Mouse (Mus musculus) regulatory T cell (primary cell): ENCODE measurements around the gene Slc35f2.

Experiments used
- in situ Hi-C: fragments of 300-600 bp; cut with MboI, MseI; formaldehyde crosslinking; loops from one replicate; pipeline ENCODE4 v1.15.1; 2025; ENCODE audit warnings: high pct_unique_total_duplicates

Slc35f2 gene

GRCm38 (mm10) chr9:53771344-53772021, at the start of gene Slc35f2:
Slc35f2 (plus strand) TSS chr9:53771538.
- in situ Hi-C loops, result no loop called here

- in situ Hi-C loops, result no loop called here
Observed at GRCm38 (mm10) chr9:53740829-53741404, 30.4 kb upstream of the Slc35f2 start.

- in situ Hi-C loops, result no loop called here
Observed at GRCm38 (mm10) chr9:53750411-53750810, 20.9 kb upstream of the Slc35f2 start.

- in situ Hi-C loops, result no loop called here
Observed at GRCm38 (mm10) chr9:53750899-53751298, 20.4 kb upstream of the Slc35f2 start.

GRCm38 (mm10) chr9:53754801-53755200, 16.5 kb upstream of the Slc35f2 start:
- in situ Hi-C loops, result loop anchor here (5.0 kb wide), 1 partner anchor 48 kb away; the partner anchor contains the start of gene Rab39

GRCm38 (mm10) chr9:53758142-53758541, 13.2 kb upstream of the Slc35f2 start:
- in situ Hi-C loops, result loop anchor here (5.0 kb wide), 1 partner anchor 51 kb away; the partner anchor contains the start of gene Rab39

GRCm38 (mm10) chr9:53764697-53765096, 6.6 kb upstream of the Slc35f2 start:
- in situ Hi-C loops, result loop anchor here (5.0 kb wide), 1 partner anchor 38 kb away; no protein-coding TSS in a partner anchor

- in situ Hi-C loops, result loop anchor here (5.0 kb wide), 1 partner anchor 34 kb away; no protein-coding TSS in a partner anchor
Observed at GRCm38 (mm10) chr9:53768486-53768885, 2.9 kb upstream of the Slc35f2 start.

- in situ Hi-C loops, result no loop called here
Observed at GRCm38 (mm10) chr9:53770771-53771343, 481 bp upstream of the Slc35f2 start.

GRCm38 (mm10) chr9:53772121-53772561, 803 bp downstream of the Slc35f2 start:
- in situ Hi-C loops, result no loop called here

- in situ Hi-C loops, result no loop called here
Observed at GRCm38 (mm10) chr9:53775511-53775910, 4.2 kb downstream of the Slc35f2 start.

- in situ Hi-C loops, result no loop called here
Observed at GRCm38 (mm10) chr9:53786561-53787407, 15.4 kb downstream of the Slc35f2 start.

GRCm38 (mm10) chr9:53793830-53794330, 22.5 kb downstream of the Slc35f2 start:
- in situ Hi-C loops, result no loop called here

GRCm38 (mm10) chr9:53794490-53794889, 23.2 kb downstream of the Slc35f2 start:
- in situ Hi-C loops, result no loop called here

GRCm38 (mm10) chr9:53795351-53795750, 24.0 kb downstream of the Slc35f2 start:
- in situ Hi-C loops, result no loop called here

GRCm38 (mm10) chr9:53796386-53796785, 25.0 kb downstream of the Slc35f2 start:
- in situ Hi-C loops, result no loop called here

GRCm38 (mm10) chr9:53797141-53797540, 25.8 kb downstream of the Slc35f2 start:
- in situ Hi-C loops, result no loop called here

GRCm38 (mm10) chr9:53802921-53803320, 31.6 kb downstream of the Slc35f2 start:
- in situ Hi-C loops, result loop anchor here (5.0 kb wide), 1 partner anchor 36 kb away; no protein-coding TSS in a partner anchor

GRCm38 (mm10) chr9:53806496-53807086, 35.3 kb downstream of the Slc35f2 start:
- in situ Hi-C loops, result no loop called here

GRCm38 (mm10) chr9:53813418-53813817, 42.1 kb downstream of the Slc35f2 start:
- in situ Hi-C loops, result no loop called here

GRCm38 (mm10) chr9:53818760-53819159, 47.4 kb downstream of the Slc35f2 start:
- in situ Hi-C loops, result no loop called here
